ENCODE assay signal across 8 mouse cellular contexts in the genomic region with DNA sequence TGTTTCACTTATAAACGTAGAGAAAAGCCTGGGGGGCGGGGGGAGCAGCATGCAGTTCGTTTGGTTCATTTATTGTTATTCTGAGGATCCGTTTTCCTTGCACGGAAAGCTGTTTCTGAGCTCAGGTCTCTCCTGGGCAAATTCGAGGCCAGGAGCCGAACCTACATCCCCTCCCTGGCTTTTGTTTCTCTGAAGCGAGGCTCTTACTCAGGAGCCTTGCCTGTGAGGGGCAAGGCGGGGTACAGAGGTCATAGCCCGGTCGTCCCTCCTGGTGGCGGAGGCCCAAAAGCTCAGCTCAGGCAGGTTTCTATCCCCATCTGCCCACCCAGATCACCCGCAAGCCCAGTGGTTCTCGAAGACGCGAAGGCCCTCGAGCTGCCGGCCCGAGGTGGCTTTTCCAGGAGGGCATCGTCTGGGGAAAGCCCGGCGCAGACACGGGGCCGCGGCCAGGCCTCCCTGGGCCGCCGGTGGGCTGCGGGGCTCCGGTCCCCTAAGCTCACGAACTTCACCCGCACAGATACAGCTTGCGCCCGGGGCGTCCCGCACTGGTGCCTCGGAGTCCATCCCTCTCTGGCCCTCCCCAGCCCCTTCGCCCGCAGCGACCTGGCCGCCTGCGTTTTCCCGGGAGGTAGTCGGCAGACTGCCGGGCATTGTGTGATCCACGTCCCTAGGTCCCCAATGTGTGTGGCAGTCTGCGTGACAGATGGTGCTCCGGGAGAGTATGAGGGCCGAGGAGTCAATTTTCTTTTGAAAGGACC. TPM values are rescaled to one million over a fixed set of nuclear protein-coding genes. Genes with fewer than 3 reads are reported as not detected.
DNase-seq lines count a peak whose midpoint lies in the region; ATAC-seq and TF ChIP-seq lines count a peak whose summit lies in the region.

No protein-coding gene starts in this region.

- ATAC-seq in kidney, embryonic 16.5 days (ENCODE audit: low FRiP score, low TSS enrichment): peak; percentile 27; the same call in 1 of the 2 replicates
- no peak for ATAC-seq in intestine, postnatal 0 days
- ATAC-seq in neural tube, embryonic 14.5 days (ENCODE audit: low read depth): peak; percentile 41
- no peak for ATAC-seq in megakaryocyte-erythroid progenitor cell, adult 5-6 weeks (replicated peaks; ENCODE audit: low FRiP score, low TSS enrichment, poor library complexity, severe bottlenecking)

- peaks cover 19% of the 10 kb centered on the region for H3K4me1 ChIP-seq in kidney, embryonic 16.5 days (ENCODE audit: insufficient read depth, low read length)
- no peaks in the 10 kb centered on the region for H3K4me1 ChIP-seq in kidney, adult 2 months (ENCODE audit: control insufficient read depth, insufficient read depth, low read length)
- no peaks in the 10 kb centered on the region for H3K4me1 ChIP-seq in brown adipose tissue, adult 24 weeks (ENCODE audit: control insufficient read depth, insufficient read depth, insufficient read length, low read length)
- H3K4me1 ChIP-seq in forebrain, embryonic 10.5 days: peaks cover 22% of the 10 kb centered on the region
- H3K4me1 ChIP-seq in intestine, postnatal 0 days (replicated peaks; ENCODE audit: control insufficient read depth, insufficient read depth, low read length): no peaks in the 10 kb centered on the region
- 0 out of 2 replicates have a peak, but pooled peaks cover 4% of the 10 kb centered on the region for H3K4me1 ChIP-seq in neural tube, embryonic 14.5 days (ENCODE audit: control insufficient read depth, insufficient read depth, low read length)

- no peak overlapping the region for H3K27ac ChIP-seq in kidney, embryonic 16.5 days (ENCODE audit: low read length)
- H3K27ac ChIP-seq in kidney, adult 2 months (ENCODE audit: insufficient read depth, low read depth, low read length): no peak overlapping the region
- H3K27ac ChIP-seq in brown adipose tissue, adult 24 weeks (replicated peaks; ENCODE audit: low read depth, low read length): no peak overlapping the region
- peak overlapping the region; percentile 73 for H3K27ac ChIP-seq in forebrain, embryonic 10.5 days
- H3K27ac ChIP-seq in intestine, postnatal 0 days (ENCODE audit: low read depth, low read length): no peak overlapping the region
- peak overlapping the region; percentile 99 for H3K27ac ChIP-seq in neural tube, embryonic 14.5 days (ENCODE audit: low read depth, low read length)

- WGBS in kidney, embryonic 16.5 days: 2% methylated on average over 48 of the region's 48 CpGs
- WGBS in kidney, adult 2 months: 3% methylated on average over 48 of the region's 48 CpGs
- WGBS in forebrain, embryonic 10.5 days: under 1% methylated on average over 48 of the region's 48 CpGs
- WGBS in intestine, postnatal 0 days: 3% methylated on average over 48 of the region's 48 CpGs
- under 1% methylated on average over 48 of the region's 48 CpGs for WGBS in neural tube, embryonic 14.5 days

- H3K9ac ChIP-seq in kidney, embryonic 16.5 days (replicated peaks; ENCODE audit: low read length): peak overlapping the region; percentile 38; the same call in 1 of the 2 replicates
- no peak overlapping the region for H3K9ac ChIP-seq in intestine, postnatal 0 days (ENCODE audit: low read depth, low read length)
- peak overlapping the region; percentile 96 for H3K9ac ChIP-seq in neural tube, embryonic 14.5 days (replicated peaks; ENCODE audit: low read depth, low read length)

- peak overlapping the region; percentile 40 for H3K4me3 ChIP-seq in kidney, embryonic 16.5 days (ENCODE audit: low read length)
- H3K4me3 ChIP-seq in kidney, adult 2 months (ENCODE audit: insufficient read depth, low read depth, low read length): no peak overlapping the region
- peak overlapping the region; percentile 18; the same call in 1 of the 2 replicates for H3K4me3 ChIP-seq in brown adipose tissue, adult 24 weeks (ENCODE audit: insufficient read depth, low read depth, low read length)
- H3K4me3 ChIP-seq in forebrain, embryonic 10.5 days: peak overlapping the region; percentile 49
- H3K4me3 ChIP-seq in intestine, postnatal 0 days (ENCODE audit: low read depth, low read length): peak overlapping the region; percentile 25
- peak overlapping the region; percentile 64 for H3K4me3 ChIP-seq in neural tube, embryonic 14.5 days (ENCODE audit: low read depth, low read length)

- H3K4me2 ChIP-seq in kidney, embryonic 16.5 days (replicated peaks; ENCODE audit: low read depth, low read length): peak overlapping the region; percentile 51
- peak overlapping the region; percentile 51 for H3K4me2 ChIP-seq in intestine, postnatal 0 days (replicated peaks; ENCODE audit: low read depth)
- peak overlapping the region; percentile 80 for H3K4me2 ChIP-seq in neural tube, embryonic 14.5 days (ENCODE audit: low read depth, low read length)

- peaks cover 74% of the 10 kb centered on the region for H3K27me3 ChIP-seq in kidney, embryonic 16.5 days (ENCODE audit: insufficient read depth, low read length)
- peaks cover 6% of the 10 kb centered on the region for H3K27me3 ChIP-seq in kidney, adult 2 months (replicated peaks; ENCODE audit: control insufficient read depth, insufficient read depth, low read length)
- H3K27me3 ChIP-seq in forebrain, embryonic 10.5 days (ENCODE audit: poor library complexity, severe bottlenecking): peaks cover 90% of the 10 kb centered on the region
- peaks cover 72% of the 10 kb centered on the region for H3K27me3 ChIP-seq in intestine, postnatal 0 days (replicated peaks; ENCODE audit: control insufficient read depth, insufficient read depth, low read length)
- H3K27me3 ChIP-seq in neural tube, embryonic 14.5 days (ENCODE audit: control insufficient read depth, insufficient read depth, low read length): no peaks in the 10 kb centered on the region

- H3K36me3 ChIP-seq in kidney, embryonic 16.5 days (ENCODE audit: insufficient read depth, low read length): no peaks in the 10 kb centered on the region
- H3K36me3 ChIP-seq in kidney, adult 2 months (ENCODE audit: control insufficient read depth, insufficient read depth, low read length): no peaks in the 10 kb centered on the region
- H3K36me3 ChIP-seq in forebrain, embryonic 10.5 days (replicated peaks): no peaks in the 10 kb centered on the region
- no peaks in the 10 kb centered on the region for H3K36me3 ChIP-seq in intestine, postnatal 0 days (ENCODE audit: control insufficient read depth, insufficient read depth)
- H3K36me3 ChIP-seq in neural tube, embryonic 14.5 days (ENCODE audit: control insufficient read depth, insufficient read depth, low read length): no peaks in the 10 kb centered on the region

- no peaks in the 10 kb centered on the region for H3K9me3 ChIP-seq in kidney, embryonic 16.5 days (ENCODE audit: low read length)
- no peaks in the 10 kb centered on the region for H3K9me3 ChIP-seq in forebrain, embryonic 10.5 days
- no peaks in the 10 kb centered on the region for H3K9me3 ChIP-seq in intestine, postnatal 0 days (ENCODE audit: control insufficient read depth)
- no peaks in the 10 kb centered on the region for H3K9me3 ChIP-seq in neural tube, embryonic 14.5 days (ENCODE audit: control insufficient read depth, low read length)

- DNase-seq in kidney, adult 2 months: no peak
- DNase-seq in forebrain, embryonic 10.5 days (ENCODE audit: extremely low spot score, low spot score): no peak
- no peak for DNase-seq in right cerebral cortex, adult 18-20 months

- TF ChIP-seq POLR2A in kidney, adult 2 months (IDR thresholded peaks at IDR 0.05; ENCODE audit: low read depth, low read length): no peak

- no peak for TF ChIP-seq CTCF in kidney, adult 2 months (conservative IDR thresholded peaks at IDR 0.05; ENCODE audit: insufficient read depth, insufficient read length, low read depth, low read length)
- TF ChIP-seq CTCF in intestine, postnatal 0 days (IDR thresholded peaks at IDR 0.05; ENCODE audit: low read depth): no peak

RNA-seq across cellular contexts. Expression of a gene that starts 1.6 kb away (rescaled TPM):
- 0.06 TPM in 1 of 2 replicates, not detected in the other for polyA plus RNA-seq in kidney, embryonic 16.5 days (2015; fragmentation: Nextera tagmentation; extraction: Ambion mirVana)
- polyA plus RNA-seq in kidney, adult 2 months (2012; rRNA removed): not detected in 2 replicates
- polyA plus RNA-seq in brown adipose tissue, adult 24 weeks (2012; ENCODE audit: insufficient read depth, insufficient read length, missing spikeins): not detected in 2 replicates
- polyA plus RNA-seq in forebrain, embryonic 10.5 days (2016; fragmentation: Nextera tagmentation; extraction: Ambion mirVana): 10.4 and 16.5 TPM in 2 replicates
- not detected in 2 replicates for polyA plus RNA-seq in intestine, postnatal 0 days (2015; fragmentation: Nextera tagmentation; extraction: Ambion mirVana)
- polyA plus RNA-seq in neural tube, embryonic 14.5 days (2014; fragmentation: Nextera tagmentation; extraction: Ambion mirVana): 20.8 and 33.7 TPM in 2 replicates
- total RNA-seq in megakaryocyte-erythroid progenitor cell, adult 5-6 weeks (2014; fragmentation: Nextera tagmentation): not detected in 2 replicates
- total RNA-seq in megakaryocyte-erythroid progenitor cell, adult 5-6 weeks (2017): not detected in 2 replicates

Comparison
In these comparisons a context has a peak if more than half of its experiments do, and no peak if none do; other contexts are left out.
1. ATAC-seq: peak in kidney, embryonic 16.5 days (single experiment) and neural tube, embryonic 14.5 days (single experiment); none in intestine, postnatal 0 days (single experiment) and megakaryocyte-erythroid progenitor cell, adult 5-6 weeks (single experiment).
2. H3K27ac ChIP-seq: peak in forebrain, embryonic 10.5 days (single experiment) and neural tube, embryonic 14.5 days (single experiment); none in kidney, embryonic 16.5 days (single experiment), kidney, adult 2 months (single experiment), brown adipose tissue, adult 24 weeks (single experiment) and intestine, postnatal 0 days (single experiment).
3. RNA of a gene that starts 1.6 kb away (polyA plus RNA-seq): 20.8 to 33.7 TPM in neural tube, embryonic 14.5 days and 10.4 to 16.5 TPM in forebrain, embryonic 10.5 days; 0.06 TPM in kidney, embryonic 16.5 days, not detected in intestine, postnatal 0 days, not detected in kidney, adult 2 months and not detected in brown adipose tissue, adult 24 weeks; every median in the first group is over 10 times any median in the second.
4. Peak in every context shown above with its lines, with median percentiles within 50 percentile points of each other: H3K4me2 ChIP-seq.